Mouse (Mus musculus) hindbrain, embryonic 13.5 days (tissue): Measurements from ENCODE around the gene Grid1. TPM values are rescaled to one million over a fixed set of nuclear protein-coding genes. Genes with fewer than 3 reads are reported as not detected.

Source experiments
- ATAC-seq: fragments of 200-750 bp; cut with Nextera tagmentation; 2 replicates; pipeline ENCODE4 v1.8.0; 2017; ENCODE audit warnings: moderate TSS enrichment; ENCODE audit not compliant: low FRiP score
- H3K27ac ChIP-seq: fragments of 300-500 bp; sonication (generic); 2 replicates; pipeline ENCODE4 v1.5.1; 2015; ENCODE audit warnings: inconsistent platforms, mild to moderate bottlenecking, moderate library complexity
- H3K27me3 ChIP-seq: fragments of 300-500 bp; sonication (generic); 2 replicates; pipeline ENCODE4 v1.6.1; 2015; ENCODE audit warnings: mild to moderate bottlenecking, inconsistent platforms
- H3K36me3 ChIP-seq: fragments of 300-500 bp; sonication (generic); 2 replicates; pipeline ENCODE4 v1.6.1; 2015; ENCODE audit warnings: mild to moderate bottlenecking, inconsistent platforms
- H3K4me1 ChIP-seq: fragments of 300-500 bp; sonication (generic); replicated peaks from 2 replicates; pipeline ENCODE4 v1.6.1; 2015; ENCODE audit warnings: inconsistent platforms
- H3K4me2 ChIP-seq: fragments of 300-500 bp; sonication (generic); 2 replicates; pipeline ENCODE4 v1.6.1; 2015; ENCODE audit warnings: inconsistent platforms, mild to moderate bottlenecking, moderate library complexity
- H3K4me3 ChIP-seq: fragments of 300-500 bp; sonication (generic); 2 replicates; pipeline ENCODE4 v1.5.1; 2015; ENCODE audit warnings: mild to moderate bottlenecking, inconsistent platforms
- H3K9ac ChIP-seq: fragments of 300-500 bp; sonication (generic); 2 replicates; pipeline ENCODE4 v1.6.1; 2015; ENCODE audit warnings: mild to moderate bottlenecking, inconsistent platforms
- H3K9me3 ChIP-seq: fragments of 300-500 bp; sonication (generic); 2 replicates; pipeline ENCODE4 v1.6.1; 2016; ENCODE audit warnings: inconsistent platforms
- WGBS: fragments of 180-500 bp; shearing (Covaris S2); methylation state at CpG from one replicate; pipeline ENCODE4 v1.1.7; 2015; 5-methylcytosine and 5-hydroxymethylcytosine counted together
- microRNA counts: library from miRNA; unstranded; fragments of <30 nt; microRNA quantifications from one replicate; lab custom pipeline; 2016
- microRNA-seq: library from miRNA; unstranded; fragments of <30 nt; microRNA quantifications from one replicate; pipeline ENCODE4, GENCODE M21; 2016
- polyA plus RNA-seq: library from polyadenylated mRNA; unstranded; fragments of >200 nt; fragmentation: Nextera tagmentation; extraction: Ambion mirVana; gene quantifications from 2 replicates; pipeline ENCODE4 v1.2.1, GENCODE M21; 2015

Grid1 gene
- polyA plus RNA-seq, 1 experiment from 2014 or later = 3.5 TPM

- 57% methylated on average over 6 of the region's 6 CpGs for WGBS
- H3K9me3 ChIP-seq = no peaks in the 10 kb centered on the region
- ATAC-seq = no peak
Measured at GRCm38 (mm10) chr14:35575285-35575684, 755.4 kb downstream of the Grid1 start.

GRCm38 (mm10) chr14:35625749-35626148 lies 805.8 kb downstream of the Grid1 start:
- no peak for ATAC-seq
- no peak overlapping the region for H3K27ac ChIP-seq
- H3K27me3 ChIP-seq = no peaks in the 10 kb centered on the region
- 95% methylated on average over 5 of the region's 5 CpGs for WGBS
- no peak overlapping the region for H3K9ac ChIP-seq
- H3K4me2 ChIP-seq = no peak overlapping the region
- H3K9me3 ChIP-seq = peaks cover 4% of the 10 kb centered on the region; the same call in 1 of the 2 replicates
- H3K4me1 ChIP-seq = no peaks in the 10 kb centered on the region
- H3K36me3 ChIP-seq = no peaks in the 10 kb centered on the region
- H3K4me3 ChIP-seq = no peak overlapping the region

More at GRCm38 (mm10) chr14:35575285-35575684, 755.4 kb downstream of the Grid1 start:
- no peaks in the 10 kb centered on the region for H3K27me3 ChIP-seq
- no peak overlapping the region for H3K9ac ChIP-seq
- no peaks in the 10 kb centered on the region for H3K4me1 ChIP-seq
- no peak overlapping the region for H3K4me2 ChIP-seq
- H3K4me3 ChIP-seq = no peak overlapping the region
- H3K36me3 ChIP-seq = peaks cover 1% of the 10 kb centered on the region
- no peak overlapping the region for H3K27ac ChIP-seq

MicroRNA genes within 50 kb of the gene (microRNA counts, 519-probe panel; counts per million panel counts)
- 51.3 counts per million for microRNA mmu-miR-346 (lab: Ali Mortazavi, UCI)

Small RNA genes lying within 50 kb of the gene (microRNA-seq; reads per million reads assigned to microRNA genes)
- gene Mir346 = 141 reads per million, percentile 54 among the genes with 10 or more reads in this experiment

Other genes with a start within 250 kb of the Grid1 start
- gene Ldb3, start 231.4 kb upstream of the Grid1 start, polyA plus RNA-seq = 0.50 and 0.56 TPM in 2 replicates
- not detected in 2 replicates for gene Opn4, start 220.0 kb upstream of the Grid1 start, polyA plus RNA-seq
- 19.2 and 19.4 TPM in 2 replicates for gene Wapl, start 146.2 kb upstream of the Grid1 start, polyA plus RNA-seq